Mouse (Mus musculus) midbrain, embryonic 13.5 days (tissue): ENCODE results near the gene Tmem165. TPM values are rescaled to one million over a fixed set of nuclear protein-coding genes. Genes with fewer than 3 reads are reported as not detected.

Source experiments
- ATAC-seq: fragments of 200-750 bp; cut with Nextera tagmentation; 2 replicates; pipeline ENCODE4 v1.8.0; 2017; ENCODE audit warnings: mild to moderate bottlenecking, moderate TSS enrichment, moderate library complexity
- H3K27ac ChIP-seq: fragments of 300-500 bp; sonication (generic); 2 replicates; pipeline ENCODE4 v1.5.1; 2015; ENCODE audit warnings: inconsistent platforms, mild to moderate bottlenecking, moderate library complexity
- H3K27me3 ChIP-seq: fragments of 300-500 bp; sonication (generic); 2 replicates; pipeline ENCODE4 v1.6.1; 2015; ENCODE audit warnings: mild to moderate bottlenecking, inconsistent platforms
- H3K36me3 ChIP-seq: fragments of 300-500 bp; sonication (generic); 2 replicates; pipeline ENCODE4 v1.6.1; 2015; ENCODE audit warnings: mild to moderate bottlenecking, inconsistent platforms
- H3K4me1 ChIP-seq: fragments of 300-500 bp; sonication (generic); replicated peaks from 2 replicates; pipeline ENCODE4 v1.6.1; 2015; ENCODE audit warnings: inconsistent platforms
- H3K4me2 ChIP-seq: fragments of 300-500 bp; sonication (generic); replicated peaks from 2 replicates; pipeline ENCODE4 v1.6.1; 2015; ENCODE audit warnings: moderate library complexity, mild to moderate bottlenecking, inconsistent platforms
- H3K4me3 ChIP-seq: fragments of 300-500 bp; sonication (generic); replicated peaks from 2 replicates; pipeline ENCODE4 v1.5.1; 2015; ENCODE audit warnings: mild to moderate bottlenecking, inconsistent platforms
- H3K9ac ChIP-seq: fragments of 300-500 bp; sonication (generic); replicated peaks from 2 replicates; pipeline ENCODE4 v1.6.1; 2015; ENCODE audit warnings: mild to moderate bottlenecking, inconsistent platforms
- H3K9me3 ChIP-seq: fragments of 300-500 bp; sonication (generic); 2 replicates; pipeline ENCODE4 v1.6.1; 2016; ENCODE audit warnings: mild to moderate bottlenecking, inconsistent platforms
- WGBS: fragments of 180-500 bp; shearing (Covaris S2); methylation state at CpG from one replicate; pipeline ENCODE4 v1.1.7; 2015; 5-methylcytosine and 5-hydroxymethylcytosine counted together
- polyA plus RNA-seq: library from polyadenylated mRNA; unstranded; fragments of >200 nt; fragmentation: Nextera tagmentation; extraction: Ambion mirVana; gene quantifications from 2 replicates; pipeline ENCODE4 v1.2.1, GENCODE M21; 2015

Tmem165 gene
- polyA plus RNA-seq, result 47.0 and 56.2 TPM in 2 replicates

DNA sequence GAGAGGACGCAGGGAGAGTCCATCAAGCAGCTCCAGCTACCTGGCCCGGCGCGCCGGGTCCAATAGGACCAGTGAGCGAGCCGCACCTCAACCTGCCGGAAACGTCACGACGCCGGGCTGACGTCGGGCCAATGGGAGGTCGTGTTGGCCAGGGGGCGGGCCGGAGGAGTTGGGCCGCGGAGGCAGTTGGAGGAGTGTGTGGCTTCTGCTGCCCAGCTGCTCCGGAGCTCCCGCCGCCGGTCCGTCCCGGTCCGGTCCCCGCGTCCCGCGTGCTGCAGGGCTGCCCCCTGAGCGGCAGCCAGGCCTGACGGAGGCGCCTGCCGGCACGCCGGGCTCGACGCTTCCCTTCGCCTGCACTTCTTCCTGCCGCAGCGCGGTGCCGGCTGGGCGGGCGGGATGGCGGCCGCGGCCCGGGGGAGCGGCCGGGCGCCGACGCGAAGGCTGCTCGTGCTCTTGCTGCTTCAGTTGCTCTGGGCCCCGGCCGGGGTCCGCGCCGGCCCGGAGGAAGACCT lies at the start of gene Tmem165:
Gene Tmem165 (plus strand): TSS at position 131 of the 512 bp plus-strand sequence.
- H3K36me3 ChIP-seq, result no peaks in the 10 kb centered on the region
- no peaks in the 10 kb centered on the region for H3K9me3 ChIP-seq
- H3K4me1 ChIP-seq, result peaks cover 26% of the 10 kb centered on the region
- peaks cover 4% of the 10 kb centered on the region for H3K27me3 ChIP-seq
- peak within 1 kb of the TSS; percentile 93 for H3K27ac ChIP-seq
- peak within 1 kb of the TSS; percentile 88 for H3K9ac ChIP-seq
- peak within 1 kb of the TSS; percentile 80 for H3K4me2 ChIP-seq
- ATAC-seq, result peak; percentile 98
- WGBS, result under 1% methylated on average over 59 of the region's 62 CpGs
- peak within 1 kb of the TSS; percentile 67 for H3K4me3 ChIP-seq

DNA sequence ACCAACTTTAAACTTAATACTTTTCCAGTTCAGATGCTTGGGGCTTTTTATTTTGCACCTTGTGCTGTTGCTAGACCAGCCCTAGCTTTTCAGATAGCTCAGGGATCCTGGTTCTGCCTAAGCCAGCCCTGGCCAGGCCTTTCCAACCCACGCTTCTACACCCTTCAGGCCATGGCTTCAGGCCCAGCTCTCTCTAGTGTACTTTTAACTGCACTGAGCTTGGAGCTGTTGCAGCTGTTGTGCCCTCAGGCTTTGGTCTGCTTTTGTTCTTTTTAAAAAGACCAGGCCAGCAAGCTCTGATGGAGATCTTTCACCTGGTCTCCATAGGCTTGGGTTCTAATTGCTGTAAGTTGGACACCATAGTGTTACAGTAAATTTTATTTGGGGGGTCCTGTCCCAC lies 48.0 kb upstream of the Tmem165 start:
- Histone ChIP-seq H3K4me3 (no peak overlapping the region), H3K9me3 (no peaks in the 10 kb centered on the region), H3K4me2 (no peak overlapping the region), H3K9ac (no peak overlapping the region), H3K36me3 (no peaks in the 10 kb centered on the region), H3K27me3 (peaks cover 20% of the 10 kb centered on the region; the same call in 1 of the 2 replicates), H3K27ac (no peak overlapping the region), H3K4me1 (peaks cover 16% of the 10 kb centered on the region)
- WGBS, result 90% methylated on average over 1 of the region's 1 CpGs
- ATAC-seq, result no peak

DNA sequence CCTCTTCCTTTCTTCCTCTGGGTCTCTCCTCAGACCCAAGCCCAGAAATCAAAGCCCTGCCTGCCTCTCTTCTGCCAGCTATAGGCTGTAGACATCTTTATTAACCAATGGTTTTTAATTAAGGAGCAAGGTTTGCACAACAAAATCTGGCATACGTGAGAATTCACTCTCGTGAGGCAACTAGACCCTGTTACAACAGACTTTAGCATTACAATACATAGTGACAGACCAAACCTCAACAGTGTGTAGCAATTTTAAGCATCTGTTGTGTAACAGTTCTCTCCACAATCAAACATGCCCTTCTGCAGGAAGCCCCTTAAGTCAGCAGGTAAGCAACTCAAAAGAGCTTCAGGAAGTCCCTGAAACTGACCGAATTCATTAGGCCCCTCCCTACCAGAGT lies 47.4 kb upstream of the Tmem165 start:
- H3K27me3 ChIP-seq, result peaks cover 20% of the 10 kb centered on the region; the same call in 1 of the 2 replicates
- no peak overlapping the region for H3K9ac ChIP-seq
- H3K36me3 ChIP-seq, result no peaks in the 10 kb centered on the region
- WGBS, result 88% methylated on average over 3 of the region's 3 CpGs
- no peak for ATAC-seq
- H3K27ac ChIP-seq, result no peak overlapping the region
- no peaks in the 10 kb centered on the region for H3K9me3 ChIP-seq
- H3K4me2 ChIP-seq, result no peak overlapping the region
- H3K4me3 ChIP-seq, result no peak overlapping the region
- peaks cover 21% of the 10 kb centered on the region for H3K4me1 ChIP-seq

DNA sequence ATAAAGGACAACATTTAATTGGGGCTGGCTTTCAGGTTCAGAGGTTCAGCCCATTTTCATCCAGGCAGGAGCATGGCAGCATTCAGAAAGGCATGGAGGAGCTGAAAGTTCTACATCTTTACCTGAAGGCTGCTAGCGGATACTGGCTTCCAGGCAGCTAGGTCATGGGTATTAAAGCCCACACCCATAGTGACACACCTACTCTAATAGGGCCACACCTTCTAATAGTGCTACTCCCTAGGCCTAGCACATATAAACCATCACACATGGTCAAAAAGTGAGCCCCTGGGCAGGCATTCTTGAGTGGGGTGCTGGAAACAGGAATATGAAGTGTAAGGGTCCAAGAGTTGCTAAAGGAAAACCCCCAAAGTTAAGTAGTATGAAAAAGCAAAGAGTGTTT lies 46.1 kb upstream of the Tmem165 start:
- Histone ChIP-seq H3K27ac (no peak overlapping the region), H3K4me2 (no peak overlapping the region), H3K9ac (no peak overlapping the region), H3K36me3 (no peaks in the 10 kb centered on the region), H3K27me3 (peaks cover 20% of the 10 kb centered on the region; the same call in 1 of the 2 replicates), H3K4me1 (peaks cover 24% of the 10 kb centered on the region), H3K9me3 (no peaks in the 10 kb centered on the region), H3K4me3 (no peak overlapping the region)
- ATAC-seq, result no peak
- 100% methylated on average over 1 of the region's 1 CpGs for WGBS

DNA sequence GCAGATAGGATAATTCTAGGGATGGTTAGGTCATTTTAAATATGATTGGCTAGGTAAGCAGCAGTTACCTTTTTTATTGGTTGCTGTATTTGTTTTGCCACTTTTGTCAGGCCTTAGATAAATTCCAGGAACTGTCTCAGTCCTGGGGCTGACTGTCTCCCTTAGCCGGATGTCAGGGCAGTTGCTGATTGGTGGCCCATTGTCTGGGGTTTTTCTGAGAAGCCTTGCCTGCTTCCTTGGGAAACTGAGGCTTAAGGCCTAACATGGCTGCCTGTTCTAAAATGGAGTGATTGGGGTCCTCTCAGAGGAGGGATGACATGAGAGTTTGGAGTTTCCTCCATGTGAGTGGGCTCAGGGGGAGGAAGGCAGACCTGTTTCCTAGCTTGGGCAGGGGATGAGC lies 45.6 kb upstream of the Tmem165 start:
- ATAC-seq, result no peak
- H3K9me3 ChIP-seq, result no peaks in the 10 kb centered on the region
- WGBS, result 70% methylated on average over 1 of the region's 1 CpGs
- H3K4me1 ChIP-seq, result peaks cover 24% of the 10 kb centered on the region
- H3K4me3 ChIP-seq, result no peak overlapping the region
- no peak overlapping the region for H3K27ac ChIP-seq
- no peaks in the 10 kb centered on the region for H3K36me3 ChIP-seq
- peaks cover 20% of the 10 kb centered on the region; the same call in 1 of the 2 replicates for H3K27me3 ChIP-seq
- no peak overlapping the region for H3K9ac ChIP-seq
- H3K4me2 ChIP-seq, result no peak overlapping the region

DNA sequence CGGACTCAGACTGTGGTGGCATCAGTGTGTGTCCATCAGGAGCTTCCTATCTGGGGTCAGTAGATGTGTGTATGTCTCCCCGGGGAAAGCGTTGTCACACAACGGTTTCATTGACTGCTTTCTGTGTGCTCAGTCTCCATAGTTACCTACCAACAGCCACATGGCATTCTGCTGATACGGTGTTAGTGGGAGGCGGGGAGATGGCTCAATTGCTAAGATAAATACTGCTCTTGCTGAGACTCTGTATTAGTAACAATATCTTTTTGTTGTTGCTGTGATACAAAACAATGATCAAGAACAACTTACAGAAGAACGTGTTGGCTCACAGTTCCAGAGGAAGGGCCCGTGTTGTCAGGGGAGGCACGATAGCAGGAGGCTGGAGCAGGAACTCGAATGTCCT lies 45.2 kb upstream of the Tmem165 start:
- WGBS, result 20% methylated on average over 10 of the region's 10 CpGs
- Histone ChIP-seq H3K27me3 (peaks cover 20% of the 10 kb centered on the region; the same call in 1 of the 2 replicates), H3K9me3 (no peaks in the 10 kb centered on the region), H3K4me1 (peaks cover 24% of the 10 kb centered on the region), H3K4me2 (no peak overlapping the region), H3K4me3 (no peak overlapping the region), H3K9ac (no peak overlapping the region), H3K36me3 (no peaks in the 10 kb centered on the region), H3K27ac (no peak overlapping the region)
- no peak for ATAC-seq

DNA sequence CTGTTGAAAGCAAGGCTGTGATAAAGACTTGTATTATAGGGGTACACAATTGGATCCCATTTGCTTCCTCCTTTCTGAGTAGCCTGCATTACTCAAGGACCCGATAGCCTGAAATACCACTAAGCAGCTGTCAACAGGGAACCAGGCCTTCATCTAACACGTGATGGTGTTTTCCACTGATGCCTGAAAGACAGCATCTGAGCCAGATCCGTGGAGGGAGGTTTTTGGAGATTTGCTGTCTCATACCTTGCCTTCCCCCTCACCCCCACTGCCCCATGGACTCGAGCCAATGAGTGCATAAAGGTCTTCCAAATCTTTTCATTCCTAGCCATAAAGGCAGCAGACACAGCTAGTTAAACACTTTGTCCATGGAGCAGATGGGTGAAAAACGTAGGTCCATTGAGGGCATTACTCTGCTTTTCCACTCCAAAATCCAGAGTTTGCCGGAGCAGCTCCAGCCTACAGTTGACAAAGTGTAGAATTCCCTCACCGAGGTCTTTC lies 44.5 kb upstream of the Tmem165 start:
- Histone ChIP-seq H3K4me2 (peak overlapping the region; percentile 80), H3K27ac (no peak overlapping the region), H3K36me3 (no peaks in the 10 kb centered on the region), H3K27me3 (peaks cover 20% of the 10 kb centered on the region; the same call in 1 of the 2 replicates), H3K9ac (no peak overlapping the region), H3K4me1 (peaks cover 24% of the 10 kb centered on the region), H3K4me3 (peak overlapping the region; percentile 67; the same call in 1 of the 2 replicates), H3K9me3 (no peaks in the 10 kb centered on the region)
- no peak for ATAC-seq
- 38% methylated on average over 7 of the region's 7 CpGs for WGBS

DNA sequence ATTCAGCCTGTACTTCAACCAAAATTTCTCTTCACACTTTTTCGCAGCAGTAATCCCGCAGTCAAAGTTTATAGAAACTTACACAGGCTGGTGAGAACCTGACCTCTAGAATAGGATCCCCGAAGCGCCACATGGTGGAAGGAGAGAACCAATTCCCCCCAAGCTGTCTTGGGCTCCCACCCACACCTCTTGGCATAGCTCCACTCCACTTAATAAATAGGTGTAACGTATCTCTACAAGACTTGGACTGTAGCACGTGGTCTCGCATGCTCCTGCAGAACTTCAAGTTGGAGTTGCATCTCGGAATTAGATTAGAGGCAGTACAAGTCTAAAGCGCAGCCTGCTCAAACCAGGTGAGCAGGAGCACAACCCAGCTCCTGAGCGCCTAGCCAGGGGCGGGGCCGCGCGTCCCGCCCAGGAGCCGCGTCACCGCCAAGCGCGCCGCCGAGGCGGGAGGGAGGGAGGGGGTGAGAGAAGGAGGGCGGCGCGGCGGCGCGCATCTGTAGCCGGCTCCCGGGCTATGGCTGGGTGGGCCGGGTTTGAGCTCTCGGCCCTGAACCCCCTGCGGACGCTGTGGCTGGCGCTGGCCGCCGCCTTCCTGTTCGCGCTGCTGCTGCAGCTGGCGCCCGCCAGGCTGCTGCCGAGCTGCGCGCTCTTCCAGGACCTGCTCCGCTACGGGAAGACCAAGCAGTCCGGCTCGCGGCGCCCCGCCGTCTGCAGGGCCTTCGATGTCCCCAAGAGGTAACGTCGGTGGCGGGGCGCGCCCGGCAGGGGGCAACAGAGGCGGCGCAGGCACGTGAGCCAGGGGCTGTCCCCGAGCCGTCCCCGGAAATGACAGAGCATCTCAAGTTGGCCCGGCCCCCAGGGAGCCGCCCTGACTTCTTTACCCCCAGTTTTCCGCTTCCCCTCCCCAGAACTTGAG lies 43.6 kb upstream of the Tmem165 start, which contains the start of gene Srd5a3:
Gene Srd5a3 (plus strand): TSS at position 464 of the 922 bp plus-strand sequence.
- H3K36me3 ChIP-seq, result no peaks in the 10 kb centered on the region
- peak within 1 kb of the TSS; percentile 80 for H3K4me2 ChIP-seq
- H3K4me1 ChIP-seq, result peaks cover 24% of the 10 kb centered on the region
- peak within 1 kb of the TSS; percentile 67 for H3K4me3 ChIP-seq
- ATAC-seq, result peak; percentile 96
- peaks cover 20% of the 10 kb centered on the region; the same call in 1 of the 2 replicates for H3K27me3 ChIP-seq
- H3K27ac ChIP-seq, result peak within 1 kb of the TSS; percentile 92
- no peaks in the 10 kb centered on the region for H3K9me3 ChIP-seq
- WGBS, result 1% methylated on average over 68 of the region's 69 CpGs
- H3K9ac ChIP-seq, result peak within 1 kb of the TSS; percentile 89

DNA sequence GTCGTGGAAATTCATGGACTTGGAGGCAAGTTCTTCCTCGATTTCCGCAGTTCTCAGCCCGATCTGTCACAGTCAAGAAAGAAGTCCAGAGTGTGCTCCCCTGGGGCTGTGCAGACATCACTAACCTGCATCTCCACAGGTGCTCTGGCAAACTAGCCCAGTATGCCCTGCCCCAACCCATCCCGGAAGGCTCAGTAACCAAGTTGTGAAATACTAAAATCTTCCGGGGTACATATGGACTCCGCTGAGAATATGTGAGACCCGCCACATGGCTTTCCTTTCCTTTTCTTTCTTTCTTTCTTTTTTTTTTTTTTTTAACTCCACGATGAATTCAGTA lies 43.0 kb upstream of the Tmem165 start:
- ATAC-seq, result peak; percentile 64
- WGBS, result 9% methylated on average over 9 of the region's 9 CpGs
- Histone ChIP-seq H3K27ac (peak overlapping the region; percentile 92), H3K9me3 (no peaks in the 10 kb centered on the region), H3K4me2 (peak overlapping the region; percentile 80), H3K4me1 (peaks cover 24% of the 10 kb centered on the region), H3K36me3 (no peaks in the 10 kb centered on the region), H3K27me3 (peaks cover 20% of the 10 kb centered on the region; the same call in 1 of the 2 replicates), H3K4me3 (peak overlapping the region; percentile 67), H3K9ac (peak overlapping the region; percentile 89)

DNA sequence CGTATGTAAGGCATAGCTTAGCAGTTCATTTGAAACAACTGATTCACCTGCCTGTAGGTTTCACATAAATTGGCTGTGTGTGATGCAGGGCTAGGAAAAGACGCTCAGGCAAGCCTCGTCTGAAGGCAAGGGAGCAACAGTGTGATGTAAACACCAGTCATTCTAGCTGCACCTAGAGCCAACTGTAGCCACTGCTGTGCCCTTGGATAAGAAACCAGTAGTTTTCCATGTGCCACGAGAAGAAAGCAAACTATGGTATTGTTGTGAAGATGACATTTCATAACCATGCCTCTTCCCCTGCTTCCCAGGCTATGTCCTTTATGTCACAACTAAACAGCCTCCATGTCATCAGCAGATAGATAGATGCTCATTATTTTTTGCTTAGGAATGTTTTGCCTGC lies 40.3 kb upstream of the Tmem165 start:
- no peak for ATAC-seq
- Histone ChIP-seq H3K36me3 (no peaks in the 10 kb centered on the region), H3K4me1 (peaks cover 23% of the 10 kb centered on the region), H3K9ac (no peak overlapping the region), H3K4me2 (no peak overlapping the region), H3K27ac (no peak overlapping the region), H3K27me3 (0 out of 2 replicates have a peak, but pooled peaks cover 3% of the 10 kb centered on the region), H3K4me3 (no peak overlapping the region), H3K9me3 (no peaks in the 10 kb centered on the region)
- 90% methylated on average over 4 of the region's 4 CpGs for WGBS

DNA sequence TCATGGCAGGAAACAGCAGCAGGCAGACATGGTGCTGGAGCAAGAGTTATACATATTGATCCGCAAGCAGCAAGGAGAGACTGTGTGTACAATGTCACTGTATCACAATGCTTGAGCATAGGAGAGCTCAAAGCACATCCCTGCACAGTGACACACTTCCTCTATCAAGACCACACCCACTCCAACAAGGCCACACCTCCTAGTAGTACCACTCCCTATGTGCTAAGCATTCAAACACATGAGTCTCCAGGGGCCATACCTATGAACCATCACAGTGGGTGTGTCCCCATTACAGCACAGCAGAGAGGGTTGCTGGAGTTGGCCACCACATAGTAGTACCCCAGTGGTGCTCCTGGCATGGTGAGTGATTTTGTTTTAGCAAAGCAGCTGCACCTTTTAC lies 37.3 kb upstream of the Tmem165 start:
- Histone ChIP-seq H3K4me2 (no peak overlapping the region), H3K9me3 (no peaks in the 10 kb centered on the region), H3K4me3 (no peak overlapping the region), H3K27me3 (no peaks in the 10 kb centered on the region), H3K9ac (no peak overlapping the region), H3K4me1 (peaks cover 2% of the 10 kb centered on the region), H3K27ac (no peak overlapping the region), H3K36me3 (peaks cover 20% of the 10 kb centered on the region; the same call in 1 of the 2 replicates)
- WGBS, result 100% methylated on average over 1 of the region's 1 CpGs
- 0 out of 2 replicates have a peak, but pooled peaks have one; percentile 37 for ATAC-seq

DNA sequence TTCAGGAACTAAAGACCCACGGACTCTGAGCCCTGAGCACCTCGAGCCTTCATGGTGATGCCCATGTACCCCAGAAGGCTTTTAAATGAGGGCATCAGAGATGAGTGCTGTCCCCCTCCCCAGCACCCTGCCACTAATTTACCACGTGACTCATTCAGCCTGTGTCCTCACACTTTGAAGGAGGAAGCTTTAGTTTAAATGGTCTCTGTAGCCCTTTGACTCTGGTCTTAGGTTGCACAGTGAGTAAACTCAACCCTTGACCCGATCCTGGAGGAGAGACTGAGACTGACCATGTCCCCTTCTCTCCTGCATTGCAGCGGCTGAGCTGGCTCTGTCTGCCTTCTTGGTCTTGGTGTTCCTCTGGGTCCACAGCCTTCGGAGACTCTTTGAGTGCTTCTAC lies 34.2 kb upstream of the Tmem165 start:
- no peak for ATAC-seq
- peaks cover 23% of the 10 kb centered on the region for H3K36me3 ChIP-seq
- WGBS, result 93% methylated on average over 6 of the region's 6 CpGs

More for the DNA sequence above, 34.2 kb upstream of the Tmem165 start:
- no peaks in the 10 kb centered on the region for H3K27me3 ChIP-seq
- no peaks in the 10 kb centered on the region for H3K4me1 ChIP-seq
- H3K4me3 ChIP-seq, result no peak overlapping the region
- no peaks in the 10 kb centered on the region for H3K9me3 ChIP-seq
- H3K4me2 ChIP-seq, result no peak overlapping the region
- no peak overlapping the region for H3K9ac ChIP-seq
- no peak overlapping the region for H3K27ac ChIP-seq
